Mouse (Mus musculus) embryonic facial prominence, embryonic 14.5 days (tissue): ENCODE results near the gene Chd2. TPM values are rescaled to one million over a fixed set of nuclear protein-coding genes. Genes with fewer than 3 reads are reported as not detected.
A peak's percentile ranks its signal among the peaks of the same experiment; 100 is the strongest.

Source experiments
- ATAC-seq: fragments of 200-750 bp; cut with Nextera tagmentation; 2 replicates; pipeline ENCODE4 v1.8.0; 2017; ENCODE audit warnings: low read depth, moderate number of reproducible peaks, moderate TSS enrichment
- DNase-seq: peaks from one replicate; pipeline ENCODE4 v3.0.0-alpha.2; 2015; ENCODE audit warnings: low spot score
- H3K27ac ChIP-seq: fragments of 300-500 bp; sonication (generic); replicated peaks from 2 replicates; pipeline ENCODE4 v1.5.1; 2014; ENCODE audit warnings: low read depth, mild to moderate bottlenecking, low read length, moderate library complexity
- H3K27me3 ChIP-seq: fragments of 300-500 bp; sonication (generic); replicated peaks from 2 replicates; pipeline ENCODE4 v1.6.1; 2014; ENCODE audit warnings: low read length; ENCODE audit not compliant: control insufficient read depth, insufficient read depth
- H3K36me3 ChIP-seq: fragments of 300-500 bp; sonication (generic); 2 replicates; pipeline ENCODE4 v1.6.1; 2014; ENCODE audit warnings: low read length, mixed read lengths; ENCODE audit not compliant: control insufficient read depth, insufficient read depth
- H3K4me1 ChIP-seq: fragments of 300-500 bp; sonication (generic); 2 replicates; pipeline ENCODE4 v1.6.1; 2014; ENCODE audit warnings: antibody characterized with exemption, low read length; ENCODE audit not compliant: control insufficient read depth, insufficient read depth
- H3K4me2 ChIP-seq: fragments of 300-500 bp; sonication (generic); 2 replicates; pipeline ENCODE4 v1.6.1; 2014; ENCODE audit warnings: low read depth, mild to moderate bottlenecking, low read length, moderate library complexity, mixed read lengths
- H3K4me3 ChIP-seq: fragments of 300-500 bp; sonication (generic); 2 replicates; pipeline ENCODE4 v1.5.1; 2014; ENCODE audit warnings: low read depth, mild to moderate bottlenecking, low read length
- H3K9ac ChIP-seq: fragments of 300-500 bp; sonication (generic); 2 replicates; pipeline ENCODE4 v1.6.1; 2014; ENCODE audit warnings: low read depth, mild to moderate bottlenecking, low read length, moderate library complexity, mixed read lengths
- H3K9me3 ChIP-seq: fragments of 300-500 bp; sonication (generic); 2 replicates; pipeline ENCODE4 v1.6.1; 2016; ENCODE audit warnings: low read length; ENCODE audit not compliant: control insufficient read depth
- WGBS: fragments of 180-500 bp; shearing (Covaris S2); extraction: QIAGEN DNeasy Blood & Tissue Kit; methylation state at CpG from one replicate; pipeline ENCODE4 v1.1.7; 2014; 5-methylcytosine and 5-hydroxymethylcytosine counted together
- polyA plus RNA-seq: library from polyadenylated mRNA; unstranded; fragments of >200 nt; fragmentation: Nextera tagmentation; extraction: Ambion mirVana; gene quantifications from 2 replicates; pipeline ENCODE4 v1.2.1, GENCODE M21; 2014

Gene Chd2
- polyA plus RNA-seq, 1 experiment from 2014 or later = 39.5 TPM

GRCm38 (mm10) chr7:73514560-73514959, 27.1 kb downstream of the Chd2 start:
- no peaks in the 10 kb centered on the region for H3K27me3 ChIP-seq
- H3K27ac ChIP-seq = no peak overlapping the region
- peaks cover 92% of the 10 kb centered on the region for H3K36me3 ChIP-seq
- no peaks in the 10 kb centered on the region for H3K9me3 ChIP-seq
- no peak overlapping the region for H3K9ac ChIP-seq
- ATAC-seq (no peak), DNase-seq (no peak)
- no peaks in the 10 kb centered on the region for H3K4me1 ChIP-seq
- 90% methylated on average over 4 of the region's 4 CpGs for WGBS
- no peak overlapping the region for H3K4me2 ChIP-seq
- no peak overlapping the region for H3K4me3 ChIP-seq

DNA sequence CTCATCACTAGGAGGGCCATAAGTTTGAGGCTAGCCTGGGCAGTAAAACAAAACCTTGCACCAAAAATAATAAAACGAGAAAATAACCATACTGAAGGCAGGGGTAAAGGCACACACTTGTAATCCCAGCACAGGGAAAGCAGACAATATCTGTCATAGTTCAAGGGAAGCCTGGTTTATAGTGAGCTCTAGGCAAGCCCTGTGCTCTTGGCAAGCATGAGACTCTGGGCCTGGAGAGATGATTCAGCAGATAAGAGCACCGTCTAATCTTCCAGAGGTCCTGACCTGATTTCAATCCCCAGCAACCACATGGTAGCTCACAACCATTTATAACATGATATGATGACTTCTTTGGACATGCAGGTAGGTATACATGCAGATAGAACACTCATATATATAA, 29.2 kb downstream of the Chd2 start:
- peaks cover 94% of the 10 kb centered on the region for H3K36me3 ChIP-seq
- H3K27me3 ChIP-seq = no peaks in the 10 kb centered on the region
- no peak overlapping the region for H3K4me3 ChIP-seq
- H3K9ac ChIP-seq = no peak overlapping the region
- no peak overlapping the region for H3K4me2 ChIP-seq
- no peaks in the 10 kb centered on the region for H3K9me3 ChIP-seq
- H3K4me1 ChIP-seq = no peaks in the 10 kb centered on the region
- H3K27ac ChIP-seq = no peak overlapping the region
- WGBS = 72% methylated on average over 2 of the region's 2 CpGs
- no peak for ATAC-seq
- no peak for DNase-seq

DNA sequence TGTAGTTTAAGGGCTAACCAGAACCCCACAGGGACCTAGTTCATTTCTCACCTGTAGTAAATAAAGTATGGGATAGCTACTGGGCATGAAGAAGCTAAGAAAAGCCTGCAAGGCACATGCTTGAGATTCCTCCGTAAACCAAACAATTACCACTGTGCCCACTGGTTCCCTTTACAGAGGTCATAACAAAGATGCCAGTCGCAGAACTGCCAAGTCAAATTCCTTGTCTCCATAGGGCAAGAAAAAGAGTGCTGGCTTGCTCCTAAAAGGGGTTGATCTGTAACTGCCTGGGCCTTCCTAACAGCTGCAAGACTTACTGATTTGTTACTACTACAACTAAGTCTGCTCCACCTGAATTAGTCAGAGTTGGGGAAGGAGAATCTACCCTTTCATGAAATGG, 32.9 kb downstream of the Chd2 start:
- Histone ChIP-seq H3K36me3 (peaks cover 96% of the 10 kb centered on the region), H3K27ac (no peak overlapping the region)
- WGBS = 86% methylated on average over 2 of the region's 2 CpGs

GRCm38 (mm10) chr7:73507491-73507890, 34.1 kb downstream of the Chd2 start:
- Histone ChIP-seq H3K4me1 (no peaks in the 10 kb centered on the region), H3K4me3 (no peak overlapping the region), H3K9ac (no peak overlapping the region), H3K9me3 (no peaks in the 10 kb centered on the region), H3K27me3 (no peaks in the 10 kb centered on the region), H3K36me3 (peaks cover 98% of the 10 kb centered on the region), H3K27ac (no peak overlapping the region), H3K4me2 (no peak overlapping the region)
- WGBS = 89% methylated on average over 6 of the region's 6 CpGs
- DNase-seq (no peak), ATAC-seq (no peak)

More for the DNA sequence above, 32.9 kb downstream of the Chd2 start:
- DNase-seq (no peak), ATAC-seq (no peak)
- Histone ChIP-seq H3K4me2 (no peak overlapping the region), H3K27me3 (no peaks in the 10 kb centered on the region), H3K9ac (no peak overlapping the region), H3K9me3 (no peaks in the 10 kb centered on the region), H3K4me1 (no peaks in the 10 kb centered on the region), H3K4me3 (no peak overlapping the region)

DNA sequence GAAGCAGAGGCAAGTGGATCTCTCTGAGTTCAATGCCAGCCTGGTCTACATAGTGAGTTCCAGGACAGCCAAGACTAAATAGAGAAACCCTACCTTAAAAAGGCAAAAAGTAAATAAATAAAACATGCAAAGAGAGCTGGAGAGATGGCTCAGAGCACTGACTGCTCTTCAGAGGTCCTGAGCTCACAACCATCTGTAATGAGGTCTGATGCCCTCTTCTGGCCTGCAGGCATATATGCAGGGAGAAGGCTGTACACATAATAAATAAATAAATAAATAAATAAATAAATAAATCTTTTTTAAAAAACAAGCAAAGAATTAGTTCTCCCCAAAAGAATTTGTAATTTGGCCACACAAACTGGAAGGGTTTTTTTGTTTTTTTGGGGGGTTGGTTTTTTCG, 34.8 kb downstream of the Chd2 start:
- no peak for ATAC-seq
- H3K9me3 ChIP-seq = no peaks in the 10 kb centered on the region
- no peak overlapping the region for H3K27ac ChIP-seq
- H3K4me1 ChIP-seq = no peaks in the 10 kb centered on the region
- no peak overlapping the region for H3K4me2 ChIP-seq
- H3K27me3 ChIP-seq = no peaks in the 10 kb centered on the region
- 95% methylated on average over 1 of the region's 1 CpGs for WGBS
- peaks cover 98% of the 10 kb centered on the region for H3K36me3 ChIP-seq
- no peak for DNase-seq
- no peak overlapping the region for H3K9ac ChIP-seq
- no peak overlapping the region for H3K4me3 ChIP-seq

- Histone ChIP-seq H3K9me3 (no peaks in the 10 kb centered on the region), H3K27me3 (no peaks in the 10 kb centered on the region), H3K4me3 (no peak overlapping the region), H3K27ac (no peak overlapping the region), H3K9ac (no peak overlapping the region), H3K36me3 (peaks cover 98% of the 10 kb centered on the region), H3K4me2 (no peak overlapping the region), H3K4me1 (no peaks in the 10 kb centered on the region)
- 80% methylated on average over 6 of the region's 6 CpGs for WGBS
- no peak for ATAC-seq
- DNase-seq = no peak
Observed at GRCm38 (mm10) chr7:73505266-73505665, 36.4 kb downstream of the Chd2 start.

- no peak overlapping the region for H3K27ac ChIP-seq
- WGBS = 81% methylated on average over 2 of the region's 2 CpGs
- ATAC-seq = no peak
- no peaks in the 10 kb centered on the region for H3K4me1 ChIP-seq
- H3K36me3 ChIP-seq = peaks cover 87% of the 10 kb centered on the region
- no peak overlapping the region for H3K4me3 ChIP-seq
- no peak overlapping the region for H3K9ac ChIP-seq
- H3K4me2 ChIP-seq = no peak overlapping the region
- H3K9me3 ChIP-seq = no peaks in the 10 kb centered on the region
- no peak for DNase-seq
- no peaks in the 10 kb centered on the region for H3K27me3 ChIP-seq
Observed at GRCm38 (mm10) chr7:73498200-73498599, 43.4 kb downstream of the Chd2 start.

DNA sequence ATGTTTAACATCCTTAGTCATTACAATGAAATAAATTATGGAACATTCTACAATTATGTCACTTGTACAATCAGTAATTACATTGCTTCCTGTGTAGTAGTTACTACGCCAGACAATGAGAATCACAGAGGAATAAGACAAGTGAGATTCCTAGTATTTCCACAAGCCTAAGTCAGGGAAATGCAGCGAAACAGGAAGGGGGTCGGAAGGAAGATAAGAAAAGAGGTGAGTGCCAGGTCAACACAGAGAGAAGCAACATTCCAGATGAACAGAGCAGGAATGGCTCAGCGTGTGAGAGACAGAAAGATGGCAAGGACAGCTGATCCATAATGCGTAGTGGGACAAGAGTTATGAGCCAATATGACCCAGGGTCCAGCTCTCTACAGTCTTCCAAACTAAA, 52.4 kb downstream of the Chd2 start:
- Histone ChIP-seq H3K27me3 (no peaks in the 10 kb centered on the region), H3K36me3 (peaks cover 96% of the 10 kb centered on the region), H3K9me3 (no peaks in the 10 kb centered on the region), H3K4me1 (no peaks in the 10 kb centered on the region), H3K9ac (no peak overlapping the region), H3K4me2 (no peak overlapping the region), H3K27ac (no peak overlapping the region), H3K4me3 (no peak overlapping the region)
- no peak for ATAC-seq
- no peak for DNase-seq
- 88% methylated on average over 5 of the region's 5 CpGs for WGBS

GRCm38 (mm10) chr7:73481094-73481493, 60.5 kb downstream of the Chd2 start:
- no peak for ATAC-seq
- Histone ChIP-seq H3K9me3 (no peaks in the 10 kb centered on the region), H3K9ac (no peak overlapping the region), H3K4me2 (no peak overlapping the region), H3K4me1 (no peaks in the 10 kb centered on the region), H3K36me3 (peaks cover 94% of the 10 kb centered on the region), H3K27me3 (no peaks in the 10 kb centered on the region), H3K4me3 (no peak overlapping the region), H3K27ac (no peak overlapping the region)
- 80% methylated on average over 6 of the region's 6 CpGs for WGBS
- peak; percentile 31 for DNase-seq
